1 mouse cellular context compared by ENCODE assay signal in the genomic region with DNA sequence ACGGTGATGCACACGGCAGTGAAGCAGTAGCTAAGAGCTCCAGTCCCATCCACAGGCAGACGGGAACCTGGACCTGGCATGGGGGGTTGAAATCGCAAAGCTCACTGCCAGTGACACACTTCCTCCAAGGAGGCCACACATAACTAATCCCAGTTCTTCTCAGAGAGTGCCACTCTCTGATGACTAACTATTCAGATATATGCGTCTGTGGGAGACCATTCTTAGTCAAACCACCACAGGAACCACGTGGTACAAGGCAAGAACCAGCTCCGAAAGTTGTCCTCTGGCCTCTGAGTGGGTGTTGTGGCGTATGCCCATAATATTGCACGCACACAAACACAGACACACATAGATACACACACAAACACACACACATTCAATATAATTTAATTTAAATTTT.
TF ChIP-seq lines count a peak whose summit lies in the region.

No protein-coding gene starts in this region.

TF ChIP-seq in CH12.LX, 34 proteins besides CTCF, POLR2A, EP300 and RAD21 (continued from another document):
- TF ChIP-seq KAT2A (IDR thresholded peaks at IDR 0.05; ENCODE audit: insufficient replicate concordance, low read length) (no peak), ZC3H11A (IDR thresholded peaks at IDR 0.05; ENCODE audit: low read depth, low read length) (no peak)
TF ChIP-seq in CH12.LX: peak in this region for 10.
